Mouse (Mus musculus): ENCODE measurements at regions not wholly inside any gene's neighbourhood (a gene's known extent, or its start where the extent isn't known, plus 50 kb on each side); places are given as distances from the start of the nearest gene placed in this dataset.

DNA sequence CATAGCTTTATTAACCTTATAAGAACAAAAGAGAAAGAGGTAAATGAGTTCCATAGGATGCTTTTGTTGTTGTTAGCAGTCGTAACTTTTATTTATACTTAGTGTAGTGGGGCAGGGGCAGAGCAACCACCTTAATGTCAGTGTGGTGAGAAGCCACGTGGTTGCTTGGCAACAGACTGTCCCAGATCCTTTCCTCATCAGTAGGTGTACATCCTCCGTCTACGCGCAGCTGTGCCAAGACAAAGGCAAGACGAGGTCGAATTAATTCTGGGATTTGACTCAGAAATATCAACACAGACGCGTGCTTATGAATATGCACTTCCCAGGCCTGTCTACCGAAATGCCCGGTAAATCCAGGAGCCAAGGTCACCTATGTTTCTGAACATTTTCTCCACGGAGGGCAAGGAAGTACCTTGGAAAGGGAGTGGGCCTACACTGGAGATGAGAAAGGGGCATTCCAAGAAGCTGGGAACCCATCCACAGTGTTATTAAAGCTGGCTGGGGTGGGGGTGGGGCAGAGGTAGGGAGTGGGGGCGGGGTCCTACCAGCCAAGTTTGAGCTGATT lies 58.4 kb upstream of the Iqsec3 start:
- WGBS, result 68% methylated on average over 13 of the region's 13 CpGs

DNA sequence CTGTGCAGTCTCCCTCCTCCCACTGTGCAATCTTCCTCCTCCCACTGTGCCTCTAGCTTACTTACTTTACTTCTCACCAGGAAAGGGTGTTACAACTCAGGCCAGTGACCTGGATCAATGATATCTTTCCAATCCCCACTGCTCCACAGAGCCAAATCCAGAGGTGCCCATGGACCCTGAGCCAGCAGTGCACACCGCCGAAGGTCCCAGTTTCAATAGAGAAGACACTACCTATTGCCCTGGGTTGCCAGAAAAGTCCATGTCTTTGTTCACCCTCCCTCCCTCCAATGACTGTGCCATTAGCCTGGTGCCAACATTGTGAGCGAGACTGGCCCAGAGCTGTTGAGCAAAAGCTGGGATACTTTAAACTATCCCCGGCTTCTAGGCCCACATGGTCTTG lies 53.8 kb upstream of the Iqsec3 start:
- 83% methylated on average over 4 of the region's 4 CpGs for WGBS
- no peak for TF ChIP-seq POLR2A (IDR thresholded peaks at IDR 0.05; ENCODE audit: extremely low read depth, insufficient read depth, low read length)
- no peak for TF ChIP-seq CTCF (IDR thresholded peaks at IDR 0.05; ENCODE audit: low read depth, low read length)
- Histone ChIP-seq H3K4me1 (ENCODE audit: control insufficient read depth, insufficient read depth, low read length) (no peaks in the 10 kb centered on the region), H3K9ac (ENCODE audit: low read depth, low read length) (no peak overlapping the region), H3K27me3 (ENCODE audit: control insufficient read depth, insufficient read depth, low read length) (no peaks in the 10 kb centered on the region), H3K4me3 (ENCODE audit: insufficient read depth, low read depth, low read length) (no peak overlapping the region), H3K79me2 (ENCODE audit: control insufficient read depth, insufficient read depth, low read length) (no peaks in the 10 kb centered on the region), H3K36me3 (ENCODE audit: control insufficient read depth, insufficient read depth, low read length) (no peaks in the 10 kb centered on the region), H3K27ac (replicated peaks; ENCODE audit: insufficient read depth, low read depth, low read length) (no peak overlapping the region)
- no peak for DNase-seq (ENCODE audit: extremely low read depth, low read depth, low spot score)

More for the DNA sequence above, 58.4 kb upstream of the Iqsec3 start:
- Histone ChIP-seq H3K9ac (ENCODE audit: low read depth, low read length) (no peak overlapping the region), H3K4me3 (ENCODE audit: insufficient read depth, low read depth, low read length) (no peak overlapping the region), H3K36me3 (ENCODE audit: control insufficient read depth, insufficient read depth, low read length) (no peaks in the 10 kb centered on the region), H3K79me2 (ENCODE audit: control insufficient read depth, insufficient read depth, low read length) (no peaks in the 10 kb centered on the region), H3K27me3 (ENCODE audit: control insufficient read depth, insufficient read depth, low read length) (no peaks in the 10 kb centered on the region), H3K4me1 (ENCODE audit: control insufficient read depth, insufficient read depth, low read length) (no peaks in the 10 kb centered on the region), H3K27ac (replicated peaks; ENCODE audit: insufficient read depth, low read depth, low read length) (no peak overlapping the region)
- TF ChIP-seq CTCF (IDR thresholded peaks at IDR 0.05; ENCODE audit: low read depth, low read length), result no peak
- no peak for TF ChIP-seq POLR2A (IDR thresholded peaks at IDR 0.05; ENCODE audit: extremely low read depth, insufficient read depth, low read length)
- DNase-seq (ENCODE audit: extremely low read depth, low read depth, low spot score), result no peak

DNA sequence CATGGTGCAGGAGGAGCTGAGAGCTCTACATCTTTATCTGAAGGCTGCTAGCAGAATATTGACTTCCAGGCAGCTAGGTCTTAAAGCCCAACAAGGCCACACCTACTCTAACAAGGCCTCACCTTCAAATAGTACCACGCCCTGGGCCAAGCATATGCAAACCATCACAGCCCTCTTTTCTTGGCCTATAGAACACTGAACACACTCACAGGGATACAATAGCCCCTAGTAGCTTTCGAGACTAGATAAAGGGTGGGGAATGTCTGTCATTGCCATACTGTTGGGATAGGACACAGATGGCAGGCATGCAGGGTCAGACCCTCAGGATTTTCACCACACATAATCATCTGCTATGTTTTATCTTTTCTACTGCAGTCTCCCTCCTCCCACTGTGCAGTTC lies 52.6 kb upstream of the Iqsec3 start:
- DNase-seq (ENCODE audit: extremely low read depth, low read depth, low spot score), result no peak
- Histone ChIP-seq H3K9ac (ENCODE audit: low read depth, low read length) (no peak overlapping the region), H3K4me3 (ENCODE audit: insufficient read depth, low read depth, low read length) (no peak overlapping the region), H3K27me3 (ENCODE audit: control insufficient read depth, insufficient read depth, low read length) (no peaks in the 10 kb centered on the region), H3K79me2 (ENCODE audit: control insufficient read depth, insufficient read depth, low read length) (no peaks in the 10 kb centered on the region), H3K27ac (replicated peaks; ENCODE audit: insufficient read depth, low read depth, low read length) (no peak overlapping the region), H3K4me1 (ENCODE audit: control insufficient read depth, insufficient read depth, low read length) (no peaks in the 10 kb centered on the region), H3K36me3 (ENCODE audit: control insufficient read depth, insufficient read depth, low read length) (no peaks in the 10 kb centered on the region)
- TF ChIP-seq POLR2A (IDR thresholded peaks at IDR 0.05; ENCODE audit: extremely low read depth, insufficient read depth, low read length), result no peak
- TF ChIP-seq CTCF (IDR thresholded peaks at IDR 0.05; ENCODE audit: low read depth, low read length), result no peak
- WGBS, result 91% methylated on average over 2 of the region's 2 CpGs

DNA sequence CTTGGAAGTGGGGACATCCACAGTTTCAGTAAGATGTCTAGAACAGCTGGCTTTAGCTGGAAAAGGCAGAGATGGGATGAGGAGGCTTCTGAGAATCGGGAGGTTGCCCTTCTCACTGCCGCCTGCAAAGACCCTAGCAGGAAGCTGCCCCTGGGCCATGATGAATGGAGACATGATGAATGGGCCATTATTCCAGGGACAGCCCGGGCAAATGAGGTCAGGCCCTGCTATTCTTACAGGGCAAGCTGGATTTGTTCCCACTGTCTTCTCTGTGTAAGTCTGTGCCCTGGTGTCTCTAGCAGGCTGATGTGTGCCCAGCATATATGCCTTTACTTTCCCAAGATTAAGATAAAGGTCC lies 51.1 kb upstream of the Iqsec3 start:
- Histone ChIP-seq H3K4me3 (ENCODE audit: insufficient read depth, low read depth, low read length) (no peak overlapping the region), H3K4me1 (ENCODE audit: control insufficient read depth, insufficient read depth, low read length) (no peaks in the 10 kb centered on the region), H3K27ac (replicated peaks; ENCODE audit: insufficient read depth, low read depth, low read length) (no peak overlapping the region), H3K36me3 (ENCODE audit: control insufficient read depth, insufficient read depth, low read length) (no peaks in the 10 kb centered on the region), H3K79me2 (ENCODE audit: control insufficient read depth, insufficient read depth, low read length) (no peaks in the 10 kb centered on the region), H3K27me3 (ENCODE audit: control insufficient read depth, insufficient read depth, low read length) (no peaks in the 10 kb centered on the region), H3K9ac (ENCODE audit: low read depth, low read length) (no peak overlapping the region)
- DNase-seq (ENCODE audit: extremely low read depth, low read depth, low spot score), result no peak
- TF ChIP-seq CTCF (IDR thresholded peaks at IDR 0.05; ENCODE audit: low read depth, low read length) (no peak), POLR2A (IDR thresholded peaks at IDR 0.05; ENCODE audit: extremely low read depth, insufficient read depth, low read length) (no peak)
- WGBS, result 70% methylated on average over 3 of the region's 3 CpGs

DNA sequence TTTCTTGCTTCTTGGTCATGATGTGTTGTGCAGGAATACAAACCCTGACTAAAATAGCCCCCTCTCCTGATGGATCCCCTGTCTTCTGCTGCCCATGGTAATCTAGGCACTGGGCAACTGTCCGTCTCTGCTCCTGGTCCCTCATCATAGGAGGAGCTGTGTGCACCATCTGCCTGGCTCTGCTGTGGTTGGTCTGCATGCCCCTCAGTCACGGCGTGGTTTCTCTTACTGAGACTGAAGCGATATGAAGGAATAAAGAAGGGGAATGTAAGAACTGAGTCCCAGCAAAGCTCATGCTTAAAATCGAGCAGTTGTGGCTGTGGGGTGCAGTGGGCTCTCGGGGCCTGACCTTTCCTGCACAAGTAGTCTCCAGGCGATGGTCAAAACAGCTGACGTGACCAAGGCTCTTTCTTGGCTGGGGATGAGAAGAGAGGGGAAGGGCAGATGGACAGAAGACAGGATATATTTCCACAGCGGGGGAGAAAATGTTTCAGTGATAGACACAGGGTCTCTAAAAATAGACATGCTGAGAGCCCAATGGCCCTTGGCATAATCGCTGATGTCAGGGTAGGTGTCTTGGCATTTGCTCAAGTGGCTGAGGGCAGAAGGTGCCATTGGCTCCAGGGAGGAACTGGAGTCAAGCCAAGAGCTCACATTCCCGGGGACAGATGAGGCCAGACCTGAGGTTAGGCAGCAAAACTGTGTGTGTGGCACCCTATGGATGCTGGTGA lies 50.6 kb upstream of the Iqsec3 start:
- DNase-seq (ENCODE audit: extremely low read depth, low read depth, low spot score), result no peak
- Histone ChIP-seq H3K36me3 (ENCODE audit: control insufficient read depth, insufficient read depth, low read length) (no peaks in the 10 kb centered on the region), H3K27ac (replicated peaks; ENCODE audit: insufficient read depth, low read depth, low read length) (no peak overlapping the region), H3K4me3 (ENCODE audit: insufficient read depth, low read depth, low read length) (no peak overlapping the region), H3K4me1 (ENCODE audit: control insufficient read depth, insufficient read depth, low read length) (no peaks in the 10 kb centered on the region), H3K9ac (ENCODE audit: low read depth, low read length) (no peak overlapping the region), H3K79me2 (ENCODE audit: control insufficient read depth, insufficient read depth, low read length) (no peaks in the 10 kb centered on the region), H3K27me3 (ENCODE audit: control insufficient read depth, insufficient read depth, low read length) (no peaks in the 10 kb centered on the region)
- TF ChIP-seq POLR2A (IDR thresholded peaks at IDR 0.05; ENCODE audit: extremely low read depth, insufficient read depth, low read length) (no peak), CTCF (IDR thresholded peaks at IDR 0.05; ENCODE audit: low read depth, low read length) (no peak)
- WGBS, result 75% methylated on average over 11 of the region's 11 CpGs
